24 mouse cellular contexts compared by ENCODE assay signal in genomic region chr13:56614768-56615167, GRCm38 (mm10). TPM values are rescaled to one million over a fixed set of nuclear protein-coding genes. Genes with fewer than 3 reads are reported as not detected.
DNase-seq lines count a peak whose midpoint lies in the region; ATAC-seq and TF ChIP-seq lines count a peak whose summit lies in the region.
"Had no signal": no experiment of that assay in that cellular context is flagged by ENCODE, and none has a peak within 500 bp of the region (broad histone marks: within the 10 kb centered on the region; RNA-seq: fewer than 3 reads in every experiment).

No protein-coding gene starts in this region.

- H3K27me3 ChIP-seq in kidney, embryonic 15.5 days, result peaks cover 15% of the 10 kb centered on the region; the same call in 1 of the 2 replicates
- no peaks in the 10 kb centered on the region for H3K27me3 ChIP-seq in kidney, adult 2 months (replicated peaks; ENCODE audit: control insufficient read depth, insufficient read depth, low read length)
- no peaks in the 10 kb centered on the region for H3K27me3 ChIP-seq in lung, embryonic 15.5 days
- H3K27me3 ChIP-seq in splenic B cell, adult 2 months (ENCODE audit: control insufficient read depth, insufficient read depth, low read length, poor library complexity, severe bottlenecking), result no peaks in the 10 kb centered on the region
- H3K27me3 ChIP-seq: limb, embryonic 15.5 days; Patski had no signal

- WGBS in kidney, embryonic 15.5 days, result 71% methylated on average over 3 of the region's 3 CpGs
- WGBS in kidney, adult 2 months, result 74% methylated on average over 3 of the region's 3 CpGs
- 36% methylated on average over 3 of the region's 3 CpGs for WGBS in lung, embryonic 15.5 days

- no peak for TF ChIP-seq CTCF in kidney, adult 2 months (conservative IDR thresholded peaks at IDR 0.05; ENCODE audit: insufficient read depth, insufficient read length, low read depth, low read length)

- H3K4me3 ChIP-seq in kidney, embryonic 15.5 days (replicated peaks), result no peak overlapping the region
- H3K4me3 ChIP-seq in kidney, adult 2 months (ENCODE audit: insufficient read depth, low read depth, low read length), result no peak overlapping the region
- H3K4me3 ChIP-seq in lung, embryonic 15.5 days, result no peak overlapping the region
- H3K4me3 ChIP-seq: forebrain, embryonic 15.5 days; heart, embryonic 10.5 days; heart, embryonic 15.5 days; intestine, embryonic 15.5 days; limb, embryonic 15.5 days; midbrain, embryonic 13.5 days had no signal

- ATAC-seq in kidney, embryonic 15.5 days (replicated peaks; ENCODE audit: low FRiP score), result no peak
- no peak for ATAC-seq in lung, embryonic 15.5 days (ENCODE audit: borderline replicate concordance, extremely low read depth, low FRiP score, low TSS enrichment)
- no peak for ATAC-seq in CD4-positive, CD25-positive, alpha-beta regulatory T cell, adult 4 months
- ATAC-seq: forebrain, embryonic 15.5 days; intestine, embryonic 15.5 days; midbrain, embryonic 13.5 days; Patski had no signal

- no peak for DNase-seq in kidney, adult 2 months
- DNase-seq in lung, postnatal 14 days, result no peak
- DNase-seq in ZHBTc4 (ENCODE audit: low read depth, low spot score), result peak; percentile 30
- peak; percentile 6 for DNase-seq in splenic B cell, adult 2 months (ENCODE audit: low read depth, low spot score)
- DNase-seq: adrenal gland, postnatal 25 days; cerebellum, adult 2 months; cerebellum, postnatal 14 days; gastrocnemius, postnatal 25 days; kidney, adult 8-10 months; kidney, postnatal 25 days; layer of hippocampus, postnatal 36 days; left cerebral cortex, postnatal 4 days; thymus, postnatal 14 days had no signal

- no peak for TF ChIP-seq POLR2A in kidney, adult 2 months (IDR thresholded peaks at IDR 0.05; ENCODE audit: low read depth, low read length)

- H3K4me2 ChIP-seq in kidney, embryonic 15.5 days, result no peak overlapping the region
- no peak overlapping the region for H3K4me2 ChIP-seq in lung, embryonic 15.5 days
- H3K4me2 ChIP-seq: forebrain, embryonic 15.5 days; heart, embryonic 15.5 days; intestine, embryonic 15.5 days; limb, embryonic 15.5 days; midbrain, embryonic 13.5 days had no signal

- H3K9ac ChIP-seq in kidney, embryonic 15.5 days, result no peak overlapping the region
- no peak overlapping the region for H3K9ac ChIP-seq in lung, embryonic 15.5 days
- H3K9ac ChIP-seq: forebrain, embryonic 15.5 days; heart, embryonic 15.5 days; intestine, embryonic 15.5 days; limb, embryonic 15.5 days; liver, embryonic 14.5 days; midbrain, embryonic 13.5 days had no signal

- peaks cover 82% of the 10 kb centered on the region for H3K4me1 ChIP-seq in kidney, embryonic 15.5 days
- H3K4me1 ChIP-seq in kidney, adult 2 months (ENCODE audit: control insufficient read depth, insufficient read depth, low read length), result no peaks in the 10 kb centered on the region; the same call in 1 of the 2 replicates
- peaks cover 61% of the 10 kb centered on the region for H3K4me1 ChIP-seq in lung, embryonic 15.5 days

- 0 out of 2 replicates have a peak overlapping the region, but pooled peaks have one; percentile 63 for H3K27ac ChIP-seq in kidney, embryonic 15.5 days
- H3K27ac ChIP-seq in kidney, adult 2 months (ENCODE audit: insufficient read depth, low read depth, low read length), result no peak overlapping the region
- H3K27ac ChIP-seq in lung, embryonic 15.5 days, result peak overlapping the region; percentile 61
- H3K27ac ChIP-seq: forebrain, embryonic 15.5 days; heart, embryonic 10.5 days; intestine, embryonic 15.5 days; limb, embryonic 15.5 days; liver, embryonic 14.5 days; midbrain, embryonic 13.5 days had no signal

- H3K9me3 ChIP-seq in kidney, embryonic 15.5 days (replicated peaks), result no peaks in the 10 kb centered on the region
- H3K9me3 ChIP-seq in lung, embryonic 15.5 days, result no peaks in the 10 kb centered on the region
- H3K9me3 ChIP-seq: forebrain, embryonic 15.5 days; heart, embryonic 10.5 days; heart, embryonic 15.5 days; intestine, embryonic 15.5 days; limb, embryonic 15.5 days; midbrain, embryonic 13.5 days had no signal

- H3K36me3 ChIP-seq in kidney, embryonic 15.5 days, result peaks cover 6% of the 10 kb centered on the region; the same call in 1 of the 2 replicates
- H3K36me3 ChIP-seq in kidney, adult 2 months (ENCODE audit: control insufficient read depth, insufficient read depth, low read length), result no peaks in the 10 kb centered on the region
- H3K36me3 ChIP-seq in lung, embryonic 15.5 days, result no peaks in the 10 kb centered on the region
- H3K36me3 ChIP-seq in splenic B cell, adult 2 months (ENCODE audit: control insufficient read depth, insufficient read depth, low read length, poor library complexity, severe bottlenecking), result no peaks in the 10 kb centered on the region
- H3K36me3 ChIP-seq: forebrain, embryonic 15.5 days; heart, embryonic 15.5 days; intestine, embryonic 15.5 days; midbrain, embryonic 13.5 days had no signal

RNA-seq across cellular contexts. Expression of gene Tgfbi, which starts 5.4 kb away (rescaled TPM):
- polyA plus RNA-seq in kidney, embryonic 15.5 days (2015; fragmentation: Nextera tagmentation; extraction: Ambion mirVana), result 121 and 135 TPM in 2 replicates
- 18.8 and 20.8 TPM in 2 replicates for polyA plus RNA-seq in kidney, adult 2 months (2012; rRNA removed)
- 189 TPM in 2 replicates for polyA plus RNA-seq in lung, embryonic 15.5 days (2015; fragmentation: Nextera tagmentation; extraction: Ambion mirVana)
- polyA plus RNA-seq in CD4-positive, CD25-positive, alpha-beta regulatory T cell, adult 4 months (2017; shearing (Covaris generic)), result under 1 TPM; 0.40 to 0.75 TPM

Comparison
In these comparisons a context has a peak if more than half of its experiments do, and no peak if none do; other contexts are left out.
1. DNase-seq: peak in ZHBTc4 (single experiment) and splenic B cell, adult 2 months (single experiment); none in kidney, adult 2 months (single experiment) and lung, postnatal 14 days (single experiment).
2. RNA of gene Tgfbi, which starts 5.4 kb away (polyA plus RNA-seq): 189 TPM in lung, embryonic 15.5 days, 121 to 135 TPM in kidney, embryonic 15.5 days and 18.8 to 20.8 TPM in kidney, adult 2 months; 0.40 to 0.75 TPM in CD4-positive, CD25-positive, alpha-beta regulatory T cell, adult 4 months; every median in the first group is over 10 times any median in the second.